In genomic region chr2:108877141-108877540, GRCm38 (mm10) we compare ENCODE assay signal across 11 mouse cellular contexts.
DNase-seq lines count a peak whose midpoint lies in the region; ATAC-seq and TF ChIP-seq lines count a peak whose summit lies in the region.
"Had no signal": no experiment of that assay in that cellular context is flagged by ENCODE, and none has a peak within 500 bp of the region (broad histone marks: within the 10 kb centered on the region; RNA-seq: fewer than 3 reads in every experiment).

No protein-coding gene starts in this region.

- TF ChIP-seq CTCF in intestine, postnatal 0 days (IDR thresholded peaks at IDR 0.05; ENCODE audit: low read depth) = peak; percentile 63

- H3K4me3 ChIP-seq in intestine, postnatal 0 days (ENCODE audit: low read depth, low read length) = no peak overlapping the region
- no peak overlapping the region for H3K4me3 ChIP-seq in intestine, embryonic 16.5 days (ENCODE audit: low read length)
- no peak overlapping the region for H3K4me3 ChIP-seq in neural tube, embryonic 11.5 days (ENCODE audit: low read depth, low read length)
- H3K4me3 ChIP-seq: embryonic facial prominence, embryonic 15.5 days; liver, embryonic 13.5 days; stomach, embryonic 15.5 days had no signal

- ATAC-seq in intestine, postnatal 0 days = no peak
- no peak for ATAC-seq in intestine, embryonic 16.5 days
- ATAC-seq in neural tube, embryonic 11.5 days (ENCODE audit: insufficient read depth, low FRiP score, low TSS enrichment) = 0 out of 2 replicates have a peak, but pooled peaks have one; percentile 50

- no peaks in the 10 kb centered on the region for H3K27me3 ChIP-seq in intestine, postnatal 0 days (replicated peaks; ENCODE audit: control insufficient read depth, insufficient read depth, low read length)
- no peaks in the 10 kb centered on the region for H3K27me3 ChIP-seq in intestine, embryonic 16.5 days (replicated peaks; ENCODE audit: control insufficient read depth, insufficient read depth, low read length)
- H3K27me3 ChIP-seq in neural tube, embryonic 11.5 days (ENCODE audit: control insufficient read depth, insufficient read depth, low read length) = no peaks in the 10 kb centered on the region
- H3K27me3 ChIP-seq: embryonic facial prominence, embryonic 15.5 days; liver, embryonic 13.5 days; stomach, embryonic 15.5 days had no signal

- no peak overlapping the region for H3K4me2 ChIP-seq in intestine, postnatal 0 days (replicated peaks; ENCODE audit: low read depth)
- H3K4me2 ChIP-seq in intestine, embryonic 16.5 days (ENCODE audit: low read depth, low read length) = no peak overlapping the region
- H3K4me2 ChIP-seq in neural tube, embryonic 11.5 days (ENCODE audit: low read depth) = no peak overlapping the region
- H3K4me2 ChIP-seq: embryonic facial prominence, embryonic 15.5 days; liver, embryonic 13.5 days; stomach, embryonic 15.5 days had no signal

- no peak for DNase-seq in neural tube, embryonic 11.5 days (ENCODE audit: low spot score)
- no peak for DNase-seq in neural tube, embryonic 10.5 days (ENCODE audit: extremely low spot score, low spot score)
- peak; percentile 2 for DNase-seq in cerebellum, adult 9-11 months
- DNase-seq in yolk sac, embryonic 10.5 days (ENCODE audit: low spot score) = no peak
- DNase-seq in layer of hippocampus, postnatal 10 days (ENCODE audit: low spot score in 2 of 2) = no peak
- DNase-seq: kidney, adult 11 months; liver, embryonic 13.5 days had no signal

- no peaks in the 10 kb centered on the region for H3K4me1 ChIP-seq in intestine, postnatal 0 days (replicated peaks; ENCODE audit: control insufficient read depth, insufficient read depth, low read length)
- no peaks in the 10 kb centered on the region for H3K4me1 ChIP-seq in intestine, embryonic 16.5 days (ENCODE audit: control insufficient read depth, insufficient read depth, low read length)
- no peaks in the 10 kb centered on the region for H3K4me1 ChIP-seq in neural tube, embryonic 11.5 days (ENCODE audit: control insufficient read depth, insufficient read depth, low read length)
- H3K4me1 ChIP-seq: embryonic facial prominence, embryonic 15.5 days; liver, embryonic 13.5 days; stomach, embryonic 15.5 days had no signal

- H3K9me3 ChIP-seq in intestine, postnatal 0 days (ENCODE audit: control insufficient read depth) = no peaks in the 10 kb centered on the region
- no peaks in the 10 kb centered on the region for H3K9me3 ChIP-seq in intestine, embryonic 16.5 days (ENCODE audit: control insufficient read depth, low read length)
- no peaks in the 10 kb centered on the region for H3K9me3 ChIP-seq in neural tube, embryonic 11.5 days (ENCODE audit: control insufficient read depth, low read length)
- H3K9me3 ChIP-seq: embryonic facial prominence, embryonic 15.5 days; liver, embryonic 13.5 days; stomach, embryonic 15.5 days had no signal

- WGBS in intestine, postnatal 0 days = 72% methylated on average over 4 of the region's 4 CpGs
- WGBS in intestine, embryonic 16.5 days = 77% methylated on average over 4 of the region's 4 CpGs
- 78% methylated on average over 4 of the region's 4 CpGs for WGBS in neural tube, embryonic 11.5 days

- H3K9ac ChIP-seq in intestine, postnatal 0 days (ENCODE audit: low read depth, low read length) = no peak overlapping the region
- no peak overlapping the region for H3K9ac ChIP-seq in intestine, embryonic 16.5 days (ENCODE audit: low read depth, low read length)
- H3K9ac ChIP-seq in neural tube, embryonic 11.5 days (ENCODE audit: low read length) = no peak overlapping the region
- H3K9ac ChIP-seq: embryonic facial prominence, embryonic 15.5 days; liver, embryonic 13.5 days; stomach, embryonic 15.5 days had no signal

- no peaks in the 10 kb centered on the region for H3K36me3 ChIP-seq in intestine, postnatal 0 days (ENCODE audit: control insufficient read depth, insufficient read depth)
- no peaks in the 10 kb centered on the region for H3K36me3 ChIP-seq in intestine, embryonic 16.5 days (ENCODE audit: control insufficient read depth, insufficient read depth, low read length)
- H3K36me3 ChIP-seq in neural tube, embryonic 11.5 days (ENCODE audit: control insufficient read depth, insufficient read depth, low read length) = no peaks in the 10 kb centered on the region
- H3K36me3 ChIP-seq: embryonic facial prominence, embryonic 15.5 days; liver, embryonic 13.5 days; stomach, embryonic 15.5 days had no signal

- no peak overlapping the region for H3K27ac ChIP-seq in intestine, postnatal 0 days (ENCODE audit: low read depth, low read length)
- H3K27ac ChIP-seq in intestine, embryonic 16.5 days (ENCODE audit: low read length) = no peak overlapping the region
- no peak overlapping the region for H3K27ac ChIP-seq in neural tube, embryonic 11.5 days (ENCODE audit: low read depth, low read length)
- H3K27ac ChIP-seq: embryonic facial prominence, embryonic 15.5 days; liver, embryonic 13.5 days; stomach, embryonic 15.5 days had no signal
